Mouse (Mus musculus) CH12.LX (cell line): ENCODE data around the gene Adamtsl5. TPM values are rescaled to one million over a fixed set of nuclear protein-coding genes. Genes with fewer than 3 reads are reported as not detected.

ENCODE experiments used
- DNase-seq: peaks from one replicate; pipeline ENCODE4 v3.0.0-alpha.2; 2013; ENCODE audit errors: extremely low read depth
- H3K27ac ChIP-seq: 2 replicates; pipeline ENCODE4 v1.5.1; 2012; ENCODE audit warnings: low read depth, mild to moderate bottlenecking, control low read depth, moderate library complexity; ENCODE audit not compliant: insufficient read depth
- H3K27me3 ChIP-seq: replicated peaks from 2 replicates; pipeline ENCODE3; 2012; ENCODE audit warnings: inconsistent platforms
- H3K36me3 ChIP-seq, 2 experiments: replicated peaks in 1 of 2; 2 replicates each; pipeline versions ENCODE3 to v1.6.1; 2012; ENCODE audit warnings: inconsistent platforms in 1 of 2, low read length in 1 of 2, mild to moderate bottlenecking in 1 of 2, mixed read lengths in 1 of 2, moderate library complexity in 1 of 2; ENCODE audit not compliant: control insufficient read depth in 1 of 2, insufficient read depth in 1 of 2
- H3K4me1 ChIP-seq, 2 experiments: 2 replicates each; pipeline ENCODE4 v1.6.1; 2012; ENCODE audit warnings: inconsistent platforms in 1 of 2, moderate library complexity in 1 of 2; ENCODE audit not compliant: insufficient read depth in 2 of 2, control insufficient read depth in 1 of 2
- H3K4me2 ChIP-seq: 2 replicates; pipeline ENCODE4 v1.6.1; 2012; ENCODE audit warnings: low read depth, mild to moderate bottlenecking, control low read depth; ENCODE audit not compliant: poor library complexity, insufficient read depth, severe bottlenecking
- H3K4me3 ChIP-seq, 3 experiments: fragments of 150-350 bp in 1 of 3; sonication (generic) in 1 of 3; replicated peaks in 1 of 3; 2 replicates each; pipeline versions ENCODE3 to v1.5.1; 2011 to 2012; ENCODE audit warnings: low read depth in 2 of 3, low read length in 2 of 3, mild to moderate bottlenecking in 2 of 3, moderate library complexity in 2 of 3, control low read depth in 1 of 3, improper control_type of control experiment in 1 of 3, inconsistent platforms in 1 of 3, mixed read lengths in 1 of 3; ENCODE audit not compliant: poor library complexity in 1 of 3
- H3K79me2 ChIP-seq: replicated peaks from 2 replicates; pipeline ENCODE4 v1.6.1; 2012; ENCODE audit warnings: mild to moderate bottlenecking, moderate library complexity; ENCODE audit not compliant: control insufficient read depth, poor library complexity, insufficient read depth, severe bottlenecking; ENCODE audit errors: extremely low read depth
- H3K9ac ChIP-seq: 2 replicates; pipeline ENCODE4 v1.6.1; 2012; ENCODE audit warnings: low read depth, mild to moderate bottlenecking, control low read depth, moderate library complexity; ENCODE audit not compliant: insufficient read depth
- H3K9me3 ChIP-seq: replicated peaks from 2 replicates; pipeline ENCODE3; 2012; ENCODE audit warnings: low read length, inconsistent platforms, mixed read lengths
- BHLHE40 ChIP-seq: IDR thresholded peaks from 2 replicates; pipeline ENCODE4 v1.6.1; 2011; ENCODE audit warnings: mild to moderate bottlenecking, low read depth, low read length, improper control_type of control experiment
- CHD1 ChIP-seq: IDR thresholded peaks from 2 replicates; pipeline ENCODE4 v1.6.1; 2012; ENCODE audit warnings: low read depth, low read length, improper control_type of control experiment, inconsistent platforms
- CHD2 ChIP-seq: IDR thresholded peaks from 2 replicates; pipeline ENCODE4 v1.6.1; 2011; ENCODE audit warnings: low read length, improper control_type of control experiment
- CTCF ChIP-seq, 2 experiments: IDR thresholded peaks in 1 of 2; conservative IDR thresholded peaks in 1 of 2; 2 replicates each; pipeline ENCODE4 v1.5.1; 2011 to 2012; ENCODE audit warnings: low read depth in 2 of 2, low read length in 2 of 2, improper control_type of control experiment in 1 of 2, inconsistent platforms in 1 of 2, mild to moderate bottlenecking in 1 of 2, moderate library complexity in 1 of 2
- E2F4 ChIP-seq: IDR thresholded peaks from 2 replicates; pipeline ENCODE4 v1.6.1; 2011; ENCODE audit warnings: low read depth, low read length, improper control_type of control experiment; ENCODE audit not compliant: insufficient replicate concordance
- ELF1 ChIP-seq: IDR thresholded peaks from 2 replicates; pipeline ENCODE4 v1.6.1; 2014; ENCODE audit warnings: low read depth, mild to moderate bottlenecking, inconsistent platforms, low read length, improper control_type of control experiment
- EP300 ChIP-seq: IDR thresholded peaks from 2 replicates; pipeline ENCODE4 v1.6.1; 2011; ENCODE audit warnings: low read length, improper control_type of control experiment
- ETS1 ChIP-seq: conservative IDR thresholded peaks from 2 replicates; pipeline ENCODE4 v1.6.1; 2012; ENCODE audit warnings: low read depth, mild to moderate bottlenecking, inconsistent platforms, low read length, improper control_type of control experiment, moderate library complexity
- GABPA ChIP-seq: IDR thresholded peaks from 2 replicates; pipeline ENCODE4 v1.6.1; 2012; ENCODE audit warnings: low read depth, low read length, improper control_type of control experiment, inconsistent platforms; ENCODE audit not compliant: insufficient replicate concordance
- HCFC1 ChIP-seq: IDR thresholded peaks from 2 replicates; pipeline ENCODE4 v1.6.1; 2012; ENCODE audit warnings: low read depth, mild to moderate bottlenecking, inconsistent platforms, low read length, improper control_type of control experiment
- IRF4 ChIP-seq: IDR thresholded peaks from 2 replicates; pipeline ENCODE4 v1.6.1; 2014; ENCODE audit warnings: low read depth, mild to moderate bottlenecking, inconsistent platforms, low read length, improper control_type of control experiment
- JUN ChIP-seq: IDR thresholded peaks from 2 replicates; pipeline ENCODE4 v1.6.1; 2011; ENCODE audit warnings: low read depth, mild to moderate bottlenecking, low read length, improper control_type of control experiment, moderate library complexity; ENCODE audit not compliant: insufficient read depth
- JUND ChIP-seq: conservative IDR thresholded peaks from 2 replicates; pipeline ENCODE4 v1.6.1; 2011; ENCODE audit warnings: low read depth, low read length, improper control_type of control experiment
- KAT2A ChIP-seq: IDR thresholded peaks from 2 replicates; pipeline ENCODE4 v1.6.1; 2012; ENCODE audit warnings: low read length, improper control_type of control experiment, inconsistent platforms; ENCODE audit not compliant: insufficient replicate concordance
- MAFK ChIP-seq: IDR thresholded peaks from 2 replicates; pipeline ENCODE4 v1.6.1; 2011; ENCODE audit warnings: low read length, improper control_type of control experiment; ENCODE audit not compliant: insufficient replicate concordance
- MAX ChIP-seq: IDR thresholded peaks from 2 replicates; pipeline ENCODE4 v1.6.1; 2011; ENCODE audit warnings: low read length, improper control_type of control experiment
- MAZ ChIP-seq: IDR thresholded peaks from 2 replicates; pipeline ENCODE4 v1.6.1; 2012; ENCODE audit warnings: low read depth, mild to moderate bottlenecking, inconsistent platforms, low read length, improper control_type of control experiment, moderate library complexity
- MEF2A ChIP-seq: IDR thresholded peaks from 2 replicates; pipeline ENCODE4 v1.6.1; 2014; ENCODE audit warnings: low read depth, mild to moderate bottlenecking, inconsistent platforms, low read length, improper control_type of control experiment, borderline replicate concordance
- MXI1 ChIP-seq: IDR thresholded peaks from 2 replicates; pipeline ENCODE4 v1.6.1; 2011; ENCODE audit warnings: mild to moderate bottlenecking, low read depth, low read length, improper control_type of control experiment
- MYC ChIP-seq: IDR thresholded peaks from 2 replicates; pipeline ENCODE4 v1.6.1; 2011; ENCODE audit warnings: low read depth, mild to moderate bottlenecking, improper control_type of control experiment, low read length
- NELFE ChIP-seq: IDR thresholded peaks from 2 replicates; pipeline ENCODE4 v1.6.1; 2011; ENCODE audit warnings: low read depth, low read length, improper control_type of control experiment
- NRF1 ChIP-seq: IDR thresholded peaks from 2 replicates; pipeline ENCODE4 v1.6.1; 2014; ENCODE audit warnings: low read depth, mild to moderate bottlenecking, inconsistent platforms, low read length, improper control_type of control experiment, moderate library complexity
- PAX5 ChIP-seq: IDR thresholded peaks from 2 replicates; pipeline ENCODE4 v1.6.1; 2012; ENCODE audit warnings: low read length, inconsistent platforms, mixed read lengths
- POLR2A ChIP-seq: IDR thresholded peaks from 2 replicates; pipeline ENCODE4 v1.6.1; 2011; ENCODE audit warnings: low read depth, mild to moderate bottlenecking, improper control_type of control experiment, low read length
- POLR2AphosphoS2 ChIP-seq: IDR thresholded peaks from 2 replicates; pipeline ENCODE4 v1.6.1; 2011; ENCODE audit warnings: low read depth, low read length, improper control_type of control experiment
- RAD21 ChIP-seq: IDR thresholded peaks from 2 replicates; pipeline ENCODE4 v1.6.1; 2011; ENCODE audit warnings: low read depth, mild to moderate bottlenecking, low read length, improper control_type of control experiment, moderate library complexity
- RCOR1 ChIP-seq: conservative IDR thresholded peaks from 2 replicates; pipeline ENCODE4 v1.6.1; 2012; ENCODE audit warnings: low read depth, mild to moderate bottlenecking, inconsistent platforms, low read length, improper control_type of control experiment
- SIN3A ChIP-seq: IDR thresholded peaks from 2 replicates; pipeline ENCODE4 v1.6.1; 2012; ENCODE audit warnings: low read length, improper control_type of control experiment, inconsistent platforms
- SMC3 ChIP-seq: IDR thresholded peaks from 2 replicates; pipeline ENCODE4 v1.6.1; 2011; ENCODE audit warnings: low read depth, low read length, improper control_type of control experiment
- TBP ChIP-seq: conservative IDR thresholded peaks from 2 replicates; pipeline ENCODE4 v1.6.1; 2011; ENCODE audit warnings: low read depth, low read length, improper control_type of control experiment
- TCF12 ChIP-seq: IDR thresholded peaks from 2 replicates; pipeline ENCODE4 v1.6.1; 2014; ENCODE audit warnings: low read depth, mild to moderate bottlenecking, inconsistent platforms, low read length, improper control_type of control experiment
- UBTF ChIP-seq: IDR thresholded peaks from 2 replicates; pipeline ENCODE4 v1.6.1; 2012; ENCODE audit warnings: low read depth, mild to moderate bottlenecking, inconsistent platforms, low read length, improper control_type of control experiment, moderate library complexity
- USF1 ChIP-seq: IDR thresholded peaks from 2 replicates; pipeline ENCODE4 v1.6.1; 2014; ENCODE audit warnings: low read depth, mild to moderate bottlenecking, inconsistent platforms, low read length, improper control_type of control experiment
- USF2 ChIP-seq: conservative IDR thresholded peaks from 2 replicates; pipeline ENCODE4 v1.6.1; 2011; ENCODE audit warnings: low read depth, low read length, improper control_type of control experiment
- ZC3H11A ChIP-seq: IDR thresholded peaks from 2 replicates; pipeline ENCODE4 v1.6.1; 2012; ENCODE audit warnings: low read depth, mild to moderate bottlenecking, inconsistent platforms, low read length, improper control_type of control experiment
- ZKSCAN1 ChIP-seq: IDR thresholded peaks from 2 replicates; pipeline ENCODE4 v1.6.1; 2012; ENCODE audit warnings: low read depth, inconsistent platforms, low read length, improper control_type of control experiment, borderline replicate concordance
- ZMIZ1 ChIP-seq: IDR thresholded peaks from 2 replicates; pipeline ENCODE4 v1.6.1; 2012; ENCODE audit warnings: low read depth, mild to moderate bottlenecking, inconsistent platforms, low read length, improper control_type of control experiment
- ZNF384 ChIP-seq: IDR thresholded peaks from 2 replicates; pipeline ENCODE4 v1.6.1; 2012; ENCODE audit warnings: low read depth, low read length, improper control_type of control experiment, inconsistent platforms
- dilution Hi-C: fragments of 300-500 bp; cut with MboI; formaldehyde crosslinking; loops from 2 replicates; pipeline ENCODE4 v1.14.3; 2020; ENCODE audit warnings: low sequenced_read_pairs; ENCODE audit not compliant: extremely low pct_unique_long_range_greater_than_20kb, extremely low pct_ligation_motif_present
- in situ Hi-C: fragments of 300-500 bp; cut with MboI; formaldehyde crosslinking; loops from 3 replicates; pipeline ENCODE4 v1.14.3; 2019; ENCODE audit warnings: low sequenced_read_pairs, low pct_ligation_motif_present, low pct_unique_long_range_greater_than_20kb, mixed read lengths
- polyA plus RNA-seq: library from polyadenylated mRNA; unstranded; fragments of >175 nt; gene quantifications from 2 replicates; pipeline ENCODE4 v1.2.1, GENCODE M21; 2012; ENCODE audit warnings: low read depth; ENCODE audit not compliant: insufficient read length
- total RNA-seq, 2 experiments: library from RNA; depleted of rRNA; stranded (reverse); fragments of 300-350 nt in 1 of 2; fragments of >200 nt in 1 of 2; gene quantifications; 2 replicates each; pipeline ENCODE4 v1.2.3; 2012 to 2014

Adamtsl5 gene
- total and polyA plus RNA-seq, 3 experiments = 0.16 to 0.55 (median 0.27) TPM

- dilution Hi-C loops (no loop called here), in situ Hi-C loops (no loop called here)
- peak overlapping the region; percentile 68 for H3K4me2 ChIP-seq
- TF ChIP-seq JUND (no peak), CHD2 (no peak), POLR2AphosphoS2 (peak; percentile 82), MAFK (no peak), PAX5 (no peak), IRF4 (no peak; the same call in 1 of the 2 replicates), SMC3 (no peak), NELFE (peak; percentile 76; the same call in 1 of the 2 replicates), BHLHE40 (peak; percentile 57), RAD21 (no peak), MXI1 (no peak; the same call in 1 of the 2 replicates), CHD1 (peak; percentile 24; the same call in 1 of the 2 replicates), TBP (peak; percentile 96), E2F4 (no peak), ELF1 (peak; percentile 50; the same call in 1 of the 2 replicates), MAZ (peak; percentile 12; the same call in 1 of the 2 replicates), RCOR1 (no peak), ZC3H11A (no peak), MAX (peak; percentile 67; the same call in 1 of the 2 replicates), HCFC1 (peak; percentile 22; the same call in 1 of the 2 replicates), CTCF (conservative IDR thresholded peaks at IDR 0.05 in 1 of 2, IDR thresholded peaks at IDR 0.05 in 1 of 2; ENCODE audit: low read depth in 2 of 2, low read length in 2 of 2) (no peak), KAT2A (no peak), MEF2A (peak; percentile 50), SIN3A (peak; percentile 57), UBTF (no peak), NRF1 (no peak; the same call in 1 of the 2 replicates), USF1 (no peak), TCF12 (peak; percentile 47; the same call in 1 of the 2 replicates), ZNF384 (no peak), MYC (0 out of 2 replicates have a peak, but pooled peaks have one; percentile 15), JUN (no peak), ZMIZ1 (peak; percentile 81), GABPA (no peak), USF2 (no peak), POLR2A (peak; percentile 94), EP300 (peak; percentile 65; the same call in 1 of the 2 replicates), ETS1 (peak; percentile 24; the same call in 1 of the 2 replicates), ZKSCAN1 (peak; percentile 38; the same call in 1 of the 2 replicates)
- peak overlapping the region; percentile 96 for H3K9ac ChIP-seq
- peaks cover 44 to 56% of the 10 kb centered on the region in 2 experiments for H3K36me3 ChIP-seq
- H3K27me3 ChIP-seq = no peaks in the 10 kb centered on the region
- H3K79me2 ChIP-seq = peaks cover 18% of the 10 kb centered on the region
- peak overlapping the region; percentile 98 for H3K27ac ChIP-seq
- H3K4me3 ChIP-seq = peak overlapping the region; percentile 60 to 63 (median 61)
- H3K9me3 ChIP-seq = no peaks in the 10 kb centered on the region
- DNase-seq = peak; percentile 82
- peaks cover 18 to 54% of the 10 kb centered on the region in 2 experiments for H3K4me1 ChIP-seq
Observed at GRCm38 (mm10) chr10:80397524-80398173, 49.4 kb upstream of the Adamtsl5 start.
